Mouse (Mus musculus): Measurements from ENCODE around the gene Actl6b.

GRCm38 (mm10) chr5:137504041-137504440, 49.3 kb upstream of the Actl6b start:
- TF ChIP-seq CTCF (IDR thresholded peaks at IDR 0.05; ENCODE audit: borderline replicate concordance, control insufficient read depth, extremely low read depth, insufficient read depth, low read length, poor library complexity): 0 out of 2 replicates have a peak, but pooled peaks have one; percentile 16
- TF ChIP-seq POLR2A (IDR thresholded peaks at IDR 0.05; ENCODE audit: control insufficient read depth, extremely low read depth, insufficient read depth, low read length, poor library complexity): no peak
